Mouse (Mus musculus) stomach, postnatal 0 days (tissue): ENCODE data around the gene Mlh3.

Experiments used
- CTCF ChIP-seq: IDR thresholded peaks from 2 replicates; pipeline ENCODE4 v1.5.1; 2016; ENCODE audit warnings: antibody characterized with exemption, low read depth, mild to moderate bottlenecking, moderate library complexity
- EP300 ChIP-seq: optimal IDR thresholded peaks from 2 replicates; pipeline ENCODE3; 2016; ENCODE audit warnings: antibody characterized with exemption

GRCm38 (mm10) chr12:85185810-85186209 is 84.6 kb downstream of the Mlh3 start:
- TF ChIP-seq CTCF (no peak), EP300 (no peak)
